Mouse (Mus musculus) hindbrain, embryonic 13.5 days (tissue): ENCODE data around the gene Tcaim. TPM values are rescaled to one million over a fixed set of nuclear protein-coding genes. Genes with fewer than 3 reads are reported as not detected.

Experiments
- ATAC-seq: fragments of 200-750 bp; cut with Nextera tagmentation; 2 replicates; pipeline ENCODE4 v1.8.0; 2017; ENCODE audit warnings: moderate TSS enrichment; ENCODE audit not compliant: low FRiP score
- H3K27ac ChIP-seq: fragments of 300-500 bp; sonication (generic); 2 replicates; pipeline ENCODE4 v1.5.1; 2015; ENCODE audit warnings: inconsistent platforms, mild to moderate bottlenecking, moderate library complexity
- H3K27me3 ChIP-seq: fragments of 300-500 bp; sonication (generic); 2 replicates; pipeline ENCODE4 v1.6.1; 2015; ENCODE audit warnings: mild to moderate bottlenecking, inconsistent platforms
- H3K36me3 ChIP-seq: fragments of 300-500 bp; sonication (generic); 2 replicates; pipeline ENCODE4 v1.6.1; 2015; ENCODE audit warnings: mild to moderate bottlenecking, inconsistent platforms
- H3K4me1 ChIP-seq: fragments of 300-500 bp; sonication (generic); replicated peaks from 2 replicates; pipeline ENCODE4 v1.6.1; 2015; ENCODE audit warnings: inconsistent platforms
- H3K4me2 ChIP-seq: fragments of 300-500 bp; sonication (generic); 2 replicates; pipeline ENCODE4 v1.6.1; 2015; ENCODE audit warnings: inconsistent platforms, mild to moderate bottlenecking, moderate library complexity
- H3K4me3 ChIP-seq: fragments of 300-500 bp; sonication (generic); 2 replicates; pipeline ENCODE4 v1.5.1; 2015; ENCODE audit warnings: mild to moderate bottlenecking, inconsistent platforms
- H3K9ac ChIP-seq: fragments of 300-500 bp; sonication (generic); 2 replicates; pipeline ENCODE4 v1.6.1; 2015; ENCODE audit warnings: mild to moderate bottlenecking, inconsistent platforms
- H3K9me3 ChIP-seq: fragments of 300-500 bp; sonication (generic); 2 replicates; pipeline ENCODE4 v1.6.1; 2016; ENCODE audit warnings: inconsistent platforms
- WGBS: fragments of 180-500 bp; shearing (Covaris S2); methylation state at CpG from one replicate; pipeline ENCODE4 v1.1.7; 2015; 5-methylcytosine and 5-hydroxymethylcytosine counted together
- polyA plus RNA-seq: library from polyadenylated mRNA; unstranded; fragments of >200 nt; fragmentation: Nextera tagmentation; extraction: Ambion mirVana; gene quantifications from 2 replicates; pipeline ENCODE4 v1.2.1, GENCODE M21; 2015

Tcaim gene
- 7.4 and 7.9 TPM in 2 replicates for polyA plus RNA-seq

- peak within 1 kb of the TSS; percentile 86 for H3K9ac ChIP-seq
- peak; percentile 98 for ATAC-seq
- H3K4me3 ChIP-seq: peak within 1 kb of the TSS; percentile 72
- H3K9me3 ChIP-seq: no peaks in the 10 kb centered on the region
- H3K4me1 ChIP-seq: peaks cover 11% of the 10 kb centered on the region
- peak within 1 kb of the TSS; percentile 93 for H3K4me2 ChIP-seq
- peaks cover 10% of the 10 kb centered on the region for H3K36me3 ChIP-seq
- no peaks in the 10 kb centered on the region for H3K27me3 ChIP-seq
- H3K27ac ChIP-seq: peak within 1 kb of the TSS; percentile 96
- WGBS: 9% methylated on average over 42 of the region's 42 CpGs
Observed at GRCm38 (mm10) chr9:122805053-122805844, at the start of gene Tcaim. Tcaim (plus strand) TSS chr9:122805539.

DNA sequence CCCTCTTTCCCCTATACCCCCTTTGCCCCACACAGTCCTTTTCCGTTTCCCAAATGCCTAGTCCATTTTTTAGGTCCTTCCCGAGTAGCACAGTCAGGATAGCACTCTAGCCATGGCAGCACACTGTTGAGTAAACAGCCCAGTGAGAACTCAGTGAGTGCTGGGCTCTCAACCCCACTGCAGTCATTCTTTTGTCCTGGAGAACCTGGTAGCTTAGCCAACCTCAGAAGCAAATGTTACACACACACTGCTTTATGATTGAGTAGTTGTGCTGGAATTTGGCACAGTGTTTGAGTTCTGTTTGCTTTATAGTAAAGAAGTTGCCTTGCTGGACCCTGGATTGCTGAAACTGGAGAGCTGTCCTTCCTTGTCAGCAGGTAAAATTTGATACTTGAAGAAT, 47.7 kb upstream of the Tcaim start:
- Histone ChIP-seq H3K4me3 (no peak overlapping the region), H3K27ac (no peak overlapping the region), H3K4me2 (no peak overlapping the region), H3K9ac (no peak overlapping the region), H3K27me3 (no peaks in the 10 kb centered on the region), H3K36me3 (no peaks in the 10 kb centered on the region), H3K4me1 (no peaks in the 10 kb centered on the region), H3K9me3 (no peaks in the 10 kb centered on the region)
- 63% methylated on average over 2 of the region's 2 CpGs for WGBS
- ATAC-seq: no peak

- Histone ChIP-seq H3K9me3 (no peaks in the 10 kb centered on the region), H3K4me2 (no peak overlapping the region), H3K9ac (no peak overlapping the region), H3K27ac (no peak overlapping the region), H3K4me1 (no peaks in the 10 kb centered on the region), H3K27me3 (no peaks in the 10 kb centered on the region), H3K36me3 (no peaks in the 10 kb centered on the region), H3K4me3 (no peak overlapping the region)
- no peak for ATAC-seq
Observed at GRCm38 (mm10) chr9:122760111-122760510, 45.2 kb upstream of the Tcaim start.

GRCm38 (mm10) chr9:122785231-122785630, 20.1 kb upstream of the Tcaim start:
- WGBS: 80% methylated on average over 5 of the region's 5 CpGs
- Histone ChIP-seq H3K4me1 (no peaks in the 10 kb centered on the region), H3K4me3 (no peak overlapping the region), H3K27ac (no peak overlapping the region), H3K9ac (no peak overlapping the region), H3K36me3 (no peaks in the 10 kb centered on the region), H3K4me2 (no peak overlapping the region), H3K27me3 (no peaks in the 10 kb centered on the region), H3K9me3 (no peaks in the 10 kb centered on the region)
- no peak for ATAC-seq

GRCm38 (mm10) chr9:122786534-122786933, 18.8 kb upstream of the Tcaim start:
- no peak overlapping the region for H3K27ac ChIP-seq
- no peaks in the 10 kb centered on the region for H3K4me1 ChIP-seq
- H3K36me3 ChIP-seq: no peaks in the 10 kb centered on the region
- H3K9me3 ChIP-seq: no peaks in the 10 kb centered on the region
- H3K4me2 ChIP-seq: no peak overlapping the region
- no peak for ATAC-seq
- no peaks in the 10 kb centered on the region for H3K27me3 ChIP-seq
- no peak overlapping the region for H3K9ac ChIP-seq
- no peak overlapping the region for H3K4me3 ChIP-seq
- 90% methylated on average over 1 of the region's 1 CpGs for WGBS

DNA sequence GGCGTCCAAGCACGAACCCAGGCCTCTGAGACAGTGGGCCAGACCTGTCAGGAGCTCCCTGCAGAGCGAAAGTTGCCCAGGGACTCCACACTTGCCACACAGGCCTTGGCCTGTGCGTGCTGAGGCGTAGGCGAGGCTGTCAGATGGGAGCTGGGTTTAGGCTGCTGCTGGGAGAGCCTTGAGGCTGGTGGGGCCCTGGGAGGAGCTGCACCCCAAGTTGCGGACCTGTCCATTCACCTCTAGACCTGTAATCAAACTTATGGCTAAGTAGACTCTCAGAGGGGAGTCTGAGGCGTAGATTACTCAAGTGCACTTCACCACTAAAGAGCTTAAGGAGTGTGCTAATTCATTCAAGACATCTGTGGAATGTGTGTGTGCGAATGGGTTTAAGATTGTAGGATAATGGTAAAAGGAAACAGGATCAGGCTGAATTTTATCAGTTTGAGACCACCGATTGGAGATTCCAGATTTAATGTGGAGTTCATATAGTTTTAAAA, 554 bp downstream of the Tcaim start:
- peak overlapping the region; percentile 96 for H3K27ac ChIP-seq
- H3K27me3 ChIP-seq: no peaks in the 10 kb centered on the region
- peak overlapping the region; percentile 93 for H3K4me2 ChIP-seq
- no peak; the same call in 1 of the 2 replicates for ATAC-seq
- H3K36me3 ChIP-seq: peaks cover 15% of the 10 kb centered on the region
- H3K9me3 ChIP-seq: no peaks in the 10 kb centered on the region
- peaks cover 11% of the 10 kb centered on the region for H3K4me1 ChIP-seq
- peak overlapping the region; percentile 72 for H3K4me3 ChIP-seq
- H3K9ac ChIP-seq: peak overlapping the region; percentile 86
- 20% methylated on average over 10 of the region's 10 CpGs for WGBS

DNA sequence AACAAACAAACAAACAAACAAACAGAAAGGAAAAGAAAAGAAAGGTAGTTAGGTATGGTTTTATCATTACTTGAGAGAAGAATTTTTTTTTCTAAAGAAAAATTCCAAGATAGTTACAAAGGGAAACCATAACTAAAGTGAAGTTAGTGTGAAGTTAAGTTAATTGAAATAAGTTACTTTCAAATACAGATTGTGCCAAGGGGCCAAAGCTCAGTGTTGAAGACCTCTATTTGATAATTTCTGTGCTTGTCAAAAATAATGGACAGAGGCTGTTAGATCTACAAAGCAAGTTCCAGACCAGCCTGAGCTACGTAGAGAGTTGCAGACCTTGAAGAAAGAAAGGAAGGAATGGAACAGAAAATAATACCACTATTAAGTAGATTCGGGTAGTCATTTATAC, 1.8 kb downstream of the Tcaim start:
- H3K9ac ChIP-seq: no peak overlapping the region
- ATAC-seq: no peak
- 98% methylated on average over 2 of the region's 2 CpGs for WGBS
- peaks cover 11% of the 10 kb centered on the region for H3K4me1 ChIP-seq
- no peak overlapping the region for H3K4me3 ChIP-seq
- no peak overlapping the region for H3K4me2 ChIP-seq
- H3K27me3 ChIP-seq: no peaks in the 10 kb centered on the region
- no peaks in the 10 kb centered on the region for H3K9me3 ChIP-seq
- peaks cover 15% of the 10 kb centered on the region for H3K36me3 ChIP-seq
- H3K27ac ChIP-seq: no peak overlapping the region

GRCm38 (mm10) chr9:122810212-122810611, 4.9 kb downstream of the Tcaim start:
- H3K27me3 ChIP-seq: no peaks in the 10 kb centered on the region
- ATAC-seq: no peak
- no peak overlapping the region for H3K27ac ChIP-seq
- H3K4me1 ChIP-seq: peaks cover 11% of the 10 kb centered on the region
- no peak overlapping the region for H3K4me3 ChIP-seq
- H3K36me3 ChIP-seq: peaks cover 33% of the 10 kb centered on the region
- no peak overlapping the region for H3K9ac ChIP-seq
- WGBS: 90% methylated on average over 3 of the region's 3 CpGs
- no peaks in the 10 kb centered on the region for H3K9me3 ChIP-seq
- H3K4me2 ChIP-seq: no peak overlapping the region

GRCm38 (mm10) chr9:122812386-122812785, 7.0 kb downstream of the Tcaim start:
- WGBS: 90% methylated on average over 5 of the region's 5 CpGs
- Histone ChIP-seq H3K4me2 (no peak overlapping the region), H3K27ac (no peak overlapping the region), H3K4me3 (no peak overlapping the region), H3K4me1 (no peaks in the 10 kb centered on the region), H3K9me3 (no peaks in the 10 kb centered on the region), H3K9ac (no peak overlapping the region), H3K27me3 (no peaks in the 10 kb centered on the region), H3K36me3 (peaks cover 49% of the 10 kb centered on the region)
- ATAC-seq: no peak

DNA sequence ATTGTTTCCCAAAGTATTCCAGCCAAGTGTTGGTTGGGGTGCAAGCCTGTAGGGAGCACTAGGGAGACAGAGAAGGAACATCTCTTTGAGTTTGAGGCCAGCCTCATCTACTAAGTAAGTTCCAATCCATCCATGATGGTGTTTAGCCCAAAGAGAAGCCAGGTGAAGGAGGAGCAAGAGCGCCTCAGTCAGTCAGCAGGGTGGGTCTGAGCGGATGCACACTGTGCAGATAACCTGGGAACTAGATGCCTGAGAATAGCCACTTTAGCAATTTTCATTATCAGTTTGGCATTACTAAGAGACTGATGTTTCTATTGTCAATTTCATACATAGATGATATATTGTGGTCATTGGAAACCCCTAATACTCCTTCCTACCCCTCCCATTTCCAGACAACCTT, 9.4 kb downstream of the Tcaim start:
- no peaks in the 10 kb centered on the region for H3K9me3 ChIP-seq
- no peaks in the 10 kb centered on the region for H3K27me3 ChIP-seq
- H3K9ac ChIP-seq: no peak overlapping the region
- no peak overlapping the region for H3K4me2 ChIP-seq
- peaks cover 55% of the 10 kb centered on the region for H3K36me3 ChIP-seq
- no peak overlapping the region for H3K27ac ChIP-seq
- H3K4me1 ChIP-seq: no peaks in the 10 kb centered on the region
- no peak overlapping the region for H3K4me3 ChIP-seq
- ATAC-seq: no peak
- 94% methylated on average over 2 of the region's 2 CpGs for WGBS

DNA sequence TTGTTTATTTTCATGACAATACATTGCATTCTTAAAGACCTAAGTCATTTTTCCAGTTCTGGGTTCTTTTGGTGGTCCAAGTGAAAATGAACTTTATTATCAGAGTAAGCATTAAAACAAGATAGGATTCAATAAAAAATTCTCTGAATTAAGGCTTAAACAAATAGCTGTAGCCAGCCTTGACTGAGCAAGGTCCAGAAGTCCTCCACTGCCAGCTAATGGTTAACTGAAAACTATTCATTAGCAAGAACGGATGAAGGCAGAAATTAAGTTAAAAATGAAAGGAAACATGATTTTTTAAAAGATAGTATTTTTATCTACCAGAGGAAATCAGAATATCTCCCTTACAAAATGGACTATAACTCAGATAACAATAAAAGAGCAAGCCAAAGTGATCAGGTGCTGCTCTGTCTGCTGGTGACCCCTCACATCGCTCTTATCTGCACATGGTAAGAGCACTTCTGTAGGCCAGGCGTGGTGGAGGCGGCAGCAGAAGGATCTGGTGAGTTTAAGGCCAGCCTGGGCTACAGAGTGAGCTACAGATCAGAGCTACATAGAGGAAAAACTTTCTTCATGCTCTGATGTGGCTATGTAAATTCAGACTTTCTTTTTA, 10.0 kb downstream of the Tcaim start:
- peaks cover 56% of the 10 kb centered on the region for H3K36me3 ChIP-seq
- no peak for ATAC-seq

GRCm38 (mm10) chr9:122823374-122824017, 18.2 kb downstream of the Tcaim start:
- Histone ChIP-seq H3K4me3 (no peak overlapping the region), H3K4me1 (no peaks in the 10 kb centered on the region), H3K27me3 (no peaks in the 10 kb centered on the region), H3K36me3 (peaks cover 76% of the 10 kb centered on the region), H3K4me2 (no peak overlapping the region), H3K27ac (no peak overlapping the region), H3K9ac (no peak overlapping the region), H3K9me3 (no peaks in the 10 kb centered on the region)
- ATAC-seq: no peak
- 94% methylated on average over 5 of the region's 5 CpGs for WGBS

More for the DNA sequence above, 10.0 kb downstream of the Tcaim start:
- WGBS: 90% methylated on average over 4 of the region's 4 CpGs
- Histone ChIP-seq H3K4me1 (no peaks in the 10 kb centered on the region), H3K27me3 (no peaks in the 10 kb centered on the region), H3K9ac (no peak overlapping the region), H3K4me2 (no peak overlapping the region), H3K9me3 (no peaks in the 10 kb centered on the region), H3K4me3 (no peak overlapping the region), H3K27ac (no peak overlapping the region)
